Mouse (Mus musculus): ENCODE results near the gene Pofut2. TPM values are rescaled to one million over a fixed set of nuclear protein-coding genes. Genes with fewer than 3 reads are reported as not detected.

The Pofut2 gene
- total RNA-seq, 2 experiments from 2014 or later: 12.0 to 15.8 TPM

GRCm38 (mm10) chr10:77305766-77306165 is 46.7 kb downstream of the Pofut2 start:
- ATAC-seq (replicated peaks; ENCODE audit: poor library complexity): no peak

GRCm38 (mm10) chr10:77308978-77309377 is 50.0 kb downstream of the Pofut2 start:
- no peak for ATAC-seq (replicated peaks; ENCODE audit: poor library complexity)

GRCm38 (mm10) chr10:77314711-77315266 is 55.8 kb downstream of the Pofut2 start:
- peak; percentile 34; the same call in 1 of the 2 replicates for ATAC-seq (replicated peaks; ENCODE audit: poor library complexity)

DNA sequence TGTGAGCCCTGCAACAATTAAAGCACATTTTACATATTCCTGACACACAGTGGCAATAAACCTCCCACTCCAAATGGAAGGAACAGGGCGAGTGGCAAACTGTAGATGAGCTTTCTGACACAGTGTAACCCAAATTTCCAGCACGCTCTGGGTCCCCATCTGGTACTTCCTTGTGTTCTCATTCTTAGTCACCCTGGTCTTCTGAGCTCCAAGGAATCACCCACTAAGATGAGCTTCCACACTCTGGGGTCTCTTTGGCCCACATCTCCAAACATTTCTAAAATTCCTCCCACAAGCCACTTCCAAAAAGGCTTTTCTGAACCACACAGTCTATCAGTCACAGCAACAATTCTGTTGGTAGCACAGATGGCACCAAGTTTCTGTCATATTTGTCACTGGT is 56.7 kb downstream of the Pofut2 start:
- no peak for ATAC-seq (replicated peaks; ENCODE audit: poor library complexity)

Other genes starting within 250 kb of the Pofut2 start
- 23.8 and 25.6 TPM in 2 replicates for gene Slc19a1, start 227.0 kb upstream of the Pofut2 start, total RNA-seq (2015)
- 22.0 and 26.9 TPM in 2 replicates for gene Slc19a1, start 227.0 kb upstream of the Pofut2 start, total RNA-seq (2017)
- 0.02 TPM in 1 of 2 replicates, not detected in the other for gene Col18a1, start 92.7 kb upstream of the Pofut2 start, total RNA-seq (2015)
- not detected in 2 replicates for gene Col18a1, start 92.7 kb upstream of the Pofut2 start, total RNA-seq (2017)
- 1.6 TPM in 2 replicates for gene Adarb1, start 159.1 kb downstream of the Pofut2 start, total RNA-seq (2015)
- 0.17 and 0.71 TPM in 2 replicates for gene Adarb1, start 159.1 kb downstream of the Pofut2 start, total RNA-seq (2017)